Mouse (Mus musculus) kidney, postnatal 4 days (tissue): ENCODE results near the gene Prkag2.
"Not testable (repeated sequence)": the region's sequence is repeated elsewhere in the genome, so short reads cannot be mapped to it uniquely, and the experiment has no call there.

Experiments
- DNase-seq, 2 experiments: peaks; one replicate each; pipeline ENCODE4 v3.0.0; 2021; ENCODE audit warnings: mixed read lengths in 2 of 2

Gene Prkag2

GRCm38 (mm10) chr5:25086234-25086633, 14.2 kb downstream of the Prkag2 start:
- DNase-seq: peak; percentile 45 to 61

- DNase-seq: no peak
Observed at GRCm38 (mm10) chr5:25085170-25085569, 15.3 kb downstream of the Prkag2 start.

GRCm38 (mm10) chr5:25083816-25084215, 16.6 kb downstream of the Prkag2 start:
- DNase-seq: peak in 1 of 2 experiments; percentile 32

GRCm38 (mm10) chr5:25082542-25082941, 17.9 kb downstream of the Prkag2 start:
- DNase-seq: peak; percentile 53 to 72

GRCm38 (mm10) chr5:25081545-25081944, 18.9 kb downstream of the Prkag2 start:
- DNase-seq: no peak

- no peak for DNase-seq
Observed at GRCm38 (mm10) chr5:25080994-25081393, 19.4 kb downstream of the Prkag2 start.

GRCm38 (mm10) chr5:25080438-25080945, 19.9 kb downstream of the Prkag2 start:
- no peak for DNase-seq

GRCm38 (mm10) chr5:25079766-25080265, 20.6 kb downstream of the Prkag2 start:
- DNase-seq: no peak

- DNase-seq: no peak
Observed at GRCm38 (mm10) chr5:25077873-25078651, 22.4 kb downstream of the Prkag2 start.

- not testable (repeated sequence) for DNase-seq
Observed at GRCm38 (mm10) chr5:25077258-25077657, 23.2 kb downstream of the Prkag2 start.

- peak; percentile 34 to 51 for DNase-seq
Observed at GRCm38 (mm10) chr5:25075623-25076022, 24.8 kb downstream of the Prkag2 start.

- DNase-seq: no peak
Observed at GRCm38 (mm10) chr5:25069815-25070214, 30.6 kb downstream of the Prkag2 start.

- DNase-seq: peak; percentile 66 to 71
Observed at GRCm38 (mm10) chr5:25067122-25067521, 33.3 kb downstream of the Prkag2 start.

- DNase-seq: no peak
Observed at GRCm38 (mm10) chr5:25064270-25065232, 35.9 kb downstream of the Prkag2 start.

GRCm38 (mm10) chr5:25062506-25063132, 37.8 kb downstream of the Prkag2 start:
- DNase-seq: no peak

GRCm38 (mm10) chr5:25058853-25059741, 41.3 kb downstream of the Prkag2 start:
- DNase-seq: peak; percentile 29 to 47

- peak; percentile 41 to 53 for DNase-seq
Observed at GRCm38 (mm10) chr5:25058417-25058816, 42.0 kb downstream of the Prkag2 start.

- peak; percentile 28 to 43 for DNase-seq
Observed at GRCm38 (mm10) chr5:25055288-25055687, 45.2 kb downstream of the Prkag2 start.

GRCm38 (mm10) chr5:25053971-25054658, 46.3 kb downstream of the Prkag2 start:
- DNase-seq: no peak

GRCm38 (mm10) chr5:25050827-25051226, 49.6 kb downstream of the Prkag2 start:
- DNase-seq: no peak

GRCm38 (mm10) chr5:25047670-25048069, 52.8 kb downstream of the Prkag2 start:
- DNase-seq: no peak
